Mouse (Mus musculus) testis, adult 2 months (tissue): ENCODE measurements around the gene Gm49387.

Experiments
- CTCF ChIP-seq: fragments of 200-500 bp; IDR thresholded peaks from 2 replicates; pipeline ENCODE4 v1.5.1; 2012; ENCODE audit warnings: low read depth, mild to moderate bottlenecking, inconsistent platforms, low read length, moderate library complexity; ENCODE audit not compliant: control insufficient read depth, insufficient read depth, insufficient replicate concordance
- POLR2A ChIP-seq: fragments of 200-500 bp; IDR thresholded peaks from 2 replicates; pipeline ENCODE4 v1.6.1; 2012; ENCODE audit warnings: low read depth, mild to moderate bottlenecking, inconsistent platforms, low read length, moderate library complexity; ENCODE audit not compliant: control insufficient read depth

DNA sequence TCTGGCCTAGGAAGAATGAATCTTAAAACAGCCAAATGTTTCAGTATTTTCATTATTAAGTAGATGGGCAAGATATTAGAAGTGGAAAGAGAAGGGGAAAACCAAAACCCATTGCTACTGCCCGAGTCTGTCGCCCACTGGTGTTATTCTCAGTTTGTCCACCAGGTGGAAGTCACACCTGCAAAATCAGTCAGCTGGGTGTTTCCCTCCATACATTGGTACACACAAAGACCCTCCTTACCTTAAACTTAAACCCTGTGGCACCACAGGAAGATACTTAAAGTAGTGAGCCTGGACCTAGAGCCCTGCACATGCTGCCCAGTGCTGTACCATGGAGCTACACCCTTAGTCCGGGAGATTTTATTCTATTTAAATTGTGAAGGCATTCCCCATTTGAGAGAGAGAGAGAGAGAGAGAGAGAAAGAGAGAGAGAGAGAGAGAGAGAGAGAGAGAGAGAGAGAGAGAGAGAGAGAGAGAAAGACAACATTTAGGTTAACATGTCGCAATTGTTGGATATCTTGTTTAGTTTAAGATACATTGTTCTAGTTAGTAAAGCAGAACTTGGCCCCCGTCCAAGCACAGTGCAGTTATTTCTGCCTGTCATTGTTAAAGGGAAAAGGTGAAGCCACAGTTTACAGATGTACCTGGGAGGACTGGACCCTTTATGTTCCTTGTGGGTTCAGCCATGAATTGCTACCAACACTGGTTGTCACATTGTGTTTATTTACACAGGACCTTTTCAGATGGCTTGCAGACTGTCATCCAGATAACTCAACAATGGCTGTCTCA lies 16.4 kb upstream of the Gm49387 start:
- TF ChIP-seq CTCF: peak; percentile 43; the same call in 1 of the 2 replicates
- no peak for TF ChIP-seq POLR2A
